Mouse (Mus musculus) heart, embryonic 13.5 days (tissue): ENCODE results near the gene 1810062G17Rik. TPM values are rescaled to one million over a fixed set of nuclear protein-coding genes. Genes with fewer than 3 reads are reported as not detected.

Source experiments
- ATAC-seq: fragments of 200-750 bp; cut with Nextera tagmentation; 2 replicates; pipeline ENCODE4 v1.8.0; 2017; ENCODE audit warnings: moderate TSS enrichment; ENCODE audit not compliant: insufficient number of reproducible peaks, low FRiP score, low TSS enrichment; ENCODE audit errors: extremely low read depth
- H3K27ac ChIP-seq: fragments of 300-500 bp; sonication (generic); replicated peaks from 2 replicates; pipeline ENCODE4 v1.5.1; 2015; ENCODE audit warnings: moderate library complexity, mild to moderate bottlenecking, inconsistent platforms
- H3K27me3 ChIP-seq: fragments of 300-500 bp; sonication (generic); replicated peaks from 2 replicates; pipeline ENCODE4 v1.6.1; 2015; ENCODE audit warnings: mild to moderate bottlenecking, inconsistent platforms
- H3K36me3 ChIP-seq: fragments of 300-500 bp; sonication (generic); 2 replicates; pipeline ENCODE4 v1.6.1; 2015; ENCODE audit warnings: mild to moderate bottlenecking, inconsistent platforms
- H3K4me1 ChIP-seq: fragments of 300-500 bp; sonication (generic); 2 replicates; pipeline ENCODE4 v1.6.1; 2015; ENCODE audit warnings: inconsistent platforms
- H3K4me2 ChIP-seq: fragments of 300-500 bp; sonication (generic); 2 replicates; pipeline ENCODE4 v1.6.1; 2015; ENCODE audit warnings: inconsistent platforms, mild to moderate bottlenecking, moderate library complexity
- H3K4me3 ChIP-seq: fragments of 300-500 bp; sonication (generic); 2 replicates; pipeline ENCODE4 v1.5.1; 2015; ENCODE audit warnings: moderate library complexity, mild to moderate bottlenecking, inconsistent platforms
- H3K9ac ChIP-seq: fragments of 300-500 bp; sonication (generic); 2 replicates; pipeline ENCODE4 v1.6.1; 2015; ENCODE audit warnings: inconsistent platforms, mild to moderate bottlenecking, moderate library complexity
- H3K9me3 ChIP-seq: fragments of 300-500 bp; sonication (generic); 2 replicates; pipeline ENCODE4 v1.6.1; 2016; ENCODE audit warnings: inconsistent platforms
- WGBS: fragments of 180-500 bp; shearing (Covaris S2); methylation state at CpG from one replicate; pipeline ENCODE4 v1.1.7; 2015; ENCODE audit warnings: mixed read lengths; 5-methylcytosine and 5-hydroxymethylcytosine counted together
- polyA plus RNA-seq: library from polyadenylated mRNA; unstranded; fragments of >200 nt; fragmentation: Nextera tagmentation; extraction: Ambion mirVana; gene quantifications from 2 replicates; pipeline ENCODE4 v1.2.1, GENCODE M21; 2015

1810062G17Rik gene
- polyA plus RNA-seq, 1 experiment from 2014 or later: 1.4 TPM

- WGBS: 53% methylated on average over 5 of the region's 5 CpGs
Observed at GRCm38 (mm10) chr3:36491535-36491934, 15.8 kb downstream of the 1810062G17Rik start.

DNA sequence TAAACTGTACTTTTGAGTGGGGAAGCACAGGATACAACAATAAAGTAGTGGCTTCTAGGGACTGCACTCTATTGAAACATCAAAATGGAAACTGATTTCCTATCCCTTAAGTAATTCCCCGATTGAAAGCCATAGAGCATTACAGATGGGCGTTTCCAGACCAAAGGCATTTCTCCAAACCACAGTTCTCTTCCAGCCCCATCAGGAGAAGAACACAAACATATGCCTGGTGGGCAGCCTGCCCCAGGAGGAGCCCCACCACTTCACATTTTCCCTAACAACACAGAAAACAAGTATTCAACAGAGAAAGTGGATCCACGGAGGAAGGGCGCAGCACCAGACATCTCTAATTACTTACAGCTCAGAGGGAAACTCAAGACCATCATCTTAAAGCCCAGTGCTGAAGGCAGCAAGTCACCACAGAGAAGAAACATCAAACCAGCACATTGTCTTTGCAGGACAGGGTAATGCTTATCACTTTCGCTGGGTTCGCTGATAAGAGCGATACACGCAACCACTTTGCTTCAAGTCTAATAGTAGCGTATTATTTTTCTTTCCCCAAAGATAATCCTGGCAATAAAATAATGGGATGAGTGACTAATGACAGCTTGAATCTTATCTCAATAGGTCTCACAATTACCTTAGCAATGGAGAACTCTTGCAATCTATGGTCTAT, 17.1 kb downstream of the 1810062G17Rik start:
- no peak overlapping the region for H3K27ac ChIP-seq
- peaks cover 21% of the 10 kb centered on the region for H3K4me1 ChIP-seq
- H3K9me3 ChIP-seq: no peaks in the 10 kb centered on the region
- no peak overlapping the region for H3K4me3 ChIP-seq
- H3K4me2 ChIP-seq: no peak overlapping the region
- 55% methylated on average over 9 of the region's 9 CpGs for WGBS
- H3K9ac ChIP-seq: no peak overlapping the region
- no peak for ATAC-seq
- H3K36me3 ChIP-seq: no peaks in the 10 kb centered on the region
- no peaks in the 10 kb centered on the region for H3K27me3 ChIP-seq

More at GRCm38 (mm10) chr3:36491535-36491934, 15.8 kb downstream of the 1810062G17Rik start:
- no peak overlapping the region for H3K27ac ChIP-seq
- H3K9ac ChIP-seq: no peak overlapping the region
- no peaks in the 10 kb centered on the region for H3K36me3 ChIP-seq
- H3K4me1 ChIP-seq: peaks cover 19% of the 10 kb centered on the region
- no peak overlapping the region for H3K4me3 ChIP-seq
- no peak for ATAC-seq
- H3K4me2 ChIP-seq: no peak overlapping the region
- no peaks in the 10 kb centered on the region for H3K9me3 ChIP-seq
- no peaks in the 10 kb centered on the region for H3K27me3 ChIP-seq

DNA sequence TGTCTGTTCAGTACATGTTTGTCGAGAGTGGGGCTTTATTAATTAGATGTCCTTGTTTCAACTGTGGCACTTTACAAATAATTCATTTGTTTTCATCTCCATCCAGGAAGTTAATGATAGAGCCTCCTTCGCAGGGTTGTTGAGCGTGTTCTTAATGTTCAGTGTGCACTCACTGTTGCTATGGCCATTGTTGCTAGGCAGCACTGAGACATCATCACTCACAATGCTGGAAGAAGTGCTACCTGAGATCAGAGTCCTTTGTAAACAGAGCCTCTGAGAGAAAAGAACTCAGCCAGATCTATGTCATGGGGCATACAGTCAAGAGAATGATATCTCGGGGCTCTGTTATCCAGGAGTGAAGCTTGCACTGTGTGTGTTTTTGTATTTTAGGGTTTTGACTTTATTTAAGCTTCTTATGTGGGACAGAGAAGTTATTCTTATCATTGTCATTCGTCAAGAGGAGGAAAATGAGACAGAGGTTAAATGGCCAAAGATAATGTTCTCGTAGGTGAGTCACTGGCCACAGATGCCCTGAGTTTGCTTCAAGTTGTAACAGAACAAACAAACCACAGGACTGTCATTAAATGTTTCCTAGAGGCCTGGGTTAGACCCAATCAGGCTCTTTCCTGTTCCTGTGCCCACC, 18.0 kb downstream of the 1810062G17Rik start:
- no peaks in the 10 kb centered on the region for H3K9me3 ChIP-seq
- H3K4me1 ChIP-seq: peaks cover 21% of the 10 kb centered on the region
- 57% methylated on average over 6 of the region's 6 CpGs for WGBS
- no peak overlapping the region for H3K9ac ChIP-seq
- no peak overlapping the region for H3K27ac ChIP-seq
- no peaks in the 10 kb centered on the region for H3K27me3 ChIP-seq
- H3K4me3 ChIP-seq: no peak overlapping the region
- no peak for ATAC-seq
- no peak overlapping the region for H3K4me2 ChIP-seq
- H3K36me3 ChIP-seq: no peaks in the 10 kb centered on the region

DNA sequence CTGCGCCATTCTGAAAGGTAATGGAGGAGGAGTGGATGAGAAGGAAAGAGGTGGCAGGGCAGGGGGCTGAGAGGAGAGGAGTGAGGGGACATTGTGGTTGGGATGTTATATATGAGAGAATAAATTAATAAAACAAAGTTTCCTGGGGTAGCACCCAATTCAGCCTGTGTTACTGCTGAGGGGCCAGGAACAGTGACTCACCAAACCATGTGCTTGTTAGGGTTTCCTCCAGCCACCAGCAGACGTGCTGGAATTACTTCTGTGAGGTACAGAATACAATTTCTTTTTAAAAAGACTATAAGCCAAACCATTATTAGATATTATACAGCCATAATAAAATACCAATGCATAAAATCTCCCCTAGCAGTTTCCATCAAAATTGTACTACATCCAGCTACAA, 18.9 kb downstream of the 1810062G17Rik start:
- Histone ChIP-seq H3K4me1 (peaks cover 21% of the 10 kb centered on the region), H3K9ac (no peak overlapping the region), H3K4me2 (no peak overlapping the region), H3K4me3 (no peak overlapping the region), H3K27me3 (no peaks in the 10 kb centered on the region), H3K36me3 (no peaks in the 10 kb centered on the region), H3K27ac (no peak overlapping the region), H3K9me3 (no peaks in the 10 kb centered on the region)
- WGBS: 65% methylated on average over 2 of the region's 2 CpGs
- no peak for ATAC-seq

GRCm38 (mm10) chr3:36495436-36495835, 19.7 kb downstream of the 1810062G17Rik start:
- Histone ChIP-seq H3K27me3 (no peaks in the 10 kb centered on the region), H3K27ac (no peak overlapping the region), H3K4me3 (no peak overlapping the region), H3K4me2 (peak overlapping the region; percentile 50), H3K9me3 (no peaks in the 10 kb centered on the region), H3K36me3 (no peaks in the 10 kb centered on the region), H3K4me1 (peaks cover 21% of the 10 kb centered on the region), H3K9ac (peak overlapping the region; percentile 29)
- ATAC-seq: no peak
- WGBS: 9% methylated on average over 6 of the region's 6 CpGs

GRCm38 (mm10) chr3:36496273-36496672, 20.5 kb downstream of the 1810062G17Rik start:
- H3K4me3 ChIP-seq: no peak overlapping the region
- no peaks in the 10 kb centered on the region for H3K9me3 ChIP-seq
- no peak overlapping the region for H3K9ac ChIP-seq
- H3K4me1 ChIP-seq: peaks cover 21% of the 10 kb centered on the region
- H3K27ac ChIP-seq: no peak overlapping the region
- ATAC-seq: no peak
- H3K27me3 ChIP-seq: no peaks in the 10 kb centered on the region
- peak overlapping the region; percentile 43; the same call in 1 of the 2 replicates for H3K4me2 ChIP-seq
- WGBS: 77% methylated on average over 9 of the region's 9 CpGs
- no peaks in the 10 kb centered on the region for H3K36me3 ChIP-seq

- Histone ChIP-seq H3K9ac (peak overlapping the region; percentile 61; the same call in 1 of the 2 replicates), H3K9me3 (no peaks in the 10 kb centered on the region), H3K4me2 (peak overlapping the region; percentile 43; the same call in 1 of the 2 replicates), H3K4me1 (peaks cover 17% of the 10 kb centered on the region), H3K4me3 (no peak overlapping the region), H3K27ac (no peak overlapping the region), H3K27me3 (no peaks in the 10 kb centered on the region), H3K36me3 (no peaks in the 10 kb centered on the region)
- WGBS: 15% methylated on average over 14 of the region's 14 CpGs
- ATAC-seq: no peak
Observed at GRCm38 (mm10) chr3:36496746-36497145, 21.0 kb downstream of the 1810062G17Rik start.

DNA sequence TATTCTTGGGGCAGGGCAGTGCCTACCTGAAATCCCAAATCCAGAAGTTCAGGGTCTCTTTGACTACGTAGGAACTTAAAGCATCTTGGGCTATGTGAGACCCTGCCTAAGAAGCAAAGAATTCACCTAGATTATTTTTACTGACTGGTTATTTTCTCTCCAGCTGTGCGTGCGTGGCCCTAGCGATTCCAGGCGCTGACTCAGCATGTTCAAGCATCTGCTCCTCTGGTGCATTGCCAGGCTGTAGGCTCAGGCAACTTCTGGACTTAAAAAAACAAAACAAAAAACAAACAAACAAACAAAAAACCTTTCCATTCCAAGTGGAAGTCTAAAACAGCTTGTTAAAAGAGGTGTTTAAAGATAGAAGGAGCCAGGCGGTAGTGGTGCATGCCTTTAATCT, 22.5 kb downstream of the 1810062G17Rik start:
- Histone ChIP-seq H3K4me2 (no peak overlapping the region), H3K9ac (no peak overlapping the region), H3K4me3 (no peak overlapping the region), H3K27me3 (no peaks in the 10 kb centered on the region), H3K9me3 (no peaks in the 10 kb centered on the region), H3K4me1 (peaks cover 11% of the 10 kb centered on the region), H3K36me3 (no peaks in the 10 kb centered on the region), H3K27ac (no peak overlapping the region)
- ATAC-seq: no peak
- WGBS: 86% methylated on average over 6 of the region's 6 CpGs

GRCm38 (mm10) chr3:36499418-36499817, 23.7 kb downstream of the 1810062G17Rik start:
- no peak overlapping the region for H3K4me3 ChIP-seq
- WGBS: 85% methylated on average over 7 of the region's 7 CpGs
- no peak overlapping the region for H3K4me2 ChIP-seq
- H3K27ac ChIP-seq: no peak overlapping the region
- H3K9me3 ChIP-seq: no peaks in the 10 kb centered on the region
- no peaks in the 10 kb centered on the region for H3K36me3 ChIP-seq
- no peak overlapping the region for H3K9ac ChIP-seq
- no peak for ATAC-seq
- H3K27me3 ChIP-seq: no peaks in the 10 kb centered on the region
- H3K4me1 ChIP-seq: peaks cover 3% of the 10 kb centered on the region; the same call in 1 of the 2 replicates

DNA sequence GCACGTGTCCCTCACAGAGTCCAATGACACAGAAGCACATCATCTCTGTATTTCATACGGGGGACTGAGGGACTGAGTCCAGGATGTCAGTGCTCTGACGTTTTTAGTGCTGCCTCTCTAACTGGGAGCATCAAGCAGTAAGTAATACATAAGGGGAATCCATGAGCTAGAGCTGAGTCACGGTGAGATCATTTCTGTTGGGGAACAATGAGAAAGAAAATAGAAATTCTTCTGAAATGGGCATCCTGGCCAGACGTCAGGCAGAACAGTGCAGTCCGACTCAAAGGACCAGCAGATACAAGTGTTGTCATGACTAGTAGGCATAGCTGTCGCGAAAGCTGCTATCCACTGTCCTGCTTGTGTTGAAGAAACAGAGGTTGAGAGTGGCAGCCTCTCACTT, 25.2 kb downstream of the 1810062G17Rik start:
- no peak overlapping the region for H3K4me2 ChIP-seq
- peaks cover 3% of the 10 kb centered on the region; the same call in 1 of the 2 replicates for H3K4me1 ChIP-seq
- no peaks in the 10 kb centered on the region for H3K36me3 ChIP-seq
- no peak for ATAC-seq
- no peaks in the 10 kb centered on the region for H3K27me3 ChIP-seq
- no peak overlapping the region for H3K27ac ChIP-seq
- no peaks in the 10 kb centered on the region for H3K9me3 ChIP-seq
- 76% methylated on average over 8 of the region's 8 CpGs for WGBS
- H3K4me3 ChIP-seq: no peak overlapping the region
- H3K9ac ChIP-seq: no peak overlapping the region

DNA sequence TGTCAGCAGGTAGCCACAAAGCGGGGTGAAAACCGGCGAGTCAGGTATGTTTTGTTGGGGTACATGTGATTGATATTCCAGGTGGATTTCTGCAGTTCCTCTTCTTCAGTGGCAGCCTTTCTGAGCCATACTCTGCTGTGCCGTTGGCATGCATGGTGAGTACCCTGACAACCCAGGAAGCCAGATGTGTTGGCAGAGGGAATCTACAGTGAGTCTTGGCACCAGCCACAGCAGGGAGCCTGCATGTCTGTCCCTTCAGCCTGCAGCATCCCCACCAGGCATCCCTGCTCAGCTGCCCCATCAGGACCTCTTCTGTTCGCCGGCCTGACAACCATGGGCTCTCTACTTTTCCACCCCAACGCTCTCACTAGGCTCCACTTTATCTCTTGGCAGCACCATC, 25.8 kb downstream of the 1810062G17Rik start:
- H3K4me2 ChIP-seq: no peak overlapping the region

GRCm38 (mm10) chr3:36505306-36505705, 29.6 kb downstream of the 1810062G17Rik start:
- 76% methylated on average over 8 of the region's 8 CpGs for WGBS
- H3K9me3 ChIP-seq: no peaks in the 10 kb centered on the region
- no peak overlapping the region for H3K4me3 ChIP-seq
- H3K27me3 ChIP-seq: no peaks in the 10 kb centered on the region
- no peak overlapping the region for H3K4me2 ChIP-seq
- H3K9ac ChIP-seq: no peak overlapping the region
- no peaks in the 10 kb centered on the region for H3K36me3 ChIP-seq
- no peak for ATAC-seq
- H3K27ac ChIP-seq: no peak overlapping the region
- no peaks in the 10 kb centered on the region for H3K4me1 ChIP-seq

More for the DNA sequence above, 25.8 kb downstream of the 1810062G17Rik start:
- Histone ChIP-seq H3K27ac (no peak overlapping the region), H3K9ac (no peak overlapping the region), H3K4me1 (peaks cover 2% of the 10 kb centered on the region; the same call in 1 of the 2 replicates), H3K9me3 (no peaks in the 10 kb centered on the region), H3K27me3 (no peaks in the 10 kb centered on the region), H3K36me3 (no peaks in the 10 kb centered on the region), H3K4me3 (no peak overlapping the region)
- WGBS: 63% methylated on average over 7 of the region's 7 CpGs
- ATAC-seq: no peak
